Mouse (Mus musculus) cerebellum, adult 2 months (tissue): ENCODE results near the gene Dicer1.

Experiments
- CTCF ChIP-seq: fragments of 200-500 bp; IDR thresholded peaks from 2 replicates; pipeline ENCODE4 v1.5.1; 2011; ENCODE audit warnings: low read depth, mild to moderate bottlenecking, control low read depth, low read length, moderate library complexity, borderline replicate concordance; ENCODE audit not compliant: insufficient read depth
- POLR2A ChIP-seq: fragments of 200-500 bp; IDR thresholded peaks from 2 replicates; pipeline ENCODE4 v1.6.1; 2011; ENCODE audit warnings: low read length, control low read depth, borderline replicate concordance; ENCODE audit not compliant: insufficient read depth

- TF ChIP-seq POLR2A (no peak), CTCF (no peak)
Measured at GRCm38 (mm10) chr12:104640934-104641333, 110.8 kb downstream of the Dicer1 start.
